Mouse (Mus musculus) kidney, postnatal 4 days (tissue): ENCODE measurements at regions not wholly inside any gene's neighbourhood (a gene's known extent, or its start where the extent isn't known, plus 50 kb on each side); places are given as distances from the start of the nearest gene placed in this dataset.

Experiments
- DNase-seq, 2 experiments: peaks; one replicate each; pipeline ENCODE4 v3.0.0; 2021; ENCODE audit warnings: mixed read lengths in 2 of 2

DNA sequence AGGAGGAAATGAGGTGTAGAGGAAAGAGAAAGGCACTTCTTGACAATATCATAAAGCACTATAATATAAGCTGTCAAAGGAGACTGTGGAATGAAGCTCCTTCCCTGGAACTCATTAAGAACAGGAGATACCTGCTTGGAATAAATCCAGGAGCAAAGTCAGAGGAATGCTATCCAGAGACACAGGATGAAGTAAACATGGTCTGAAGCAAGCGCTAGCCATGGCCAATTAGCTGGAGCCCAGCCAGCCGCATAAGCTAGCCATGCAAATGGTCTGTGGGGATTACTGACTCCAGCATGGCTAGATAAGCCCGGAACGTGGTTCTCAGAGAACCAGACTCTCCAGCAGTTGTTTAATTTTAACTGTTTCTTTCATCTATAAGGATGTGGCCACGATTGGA lies 54.9 kb upstream of the Gpc3 start:
- DNase-seq: peak in 1 of 2 experiments; percentile 14

DNA sequence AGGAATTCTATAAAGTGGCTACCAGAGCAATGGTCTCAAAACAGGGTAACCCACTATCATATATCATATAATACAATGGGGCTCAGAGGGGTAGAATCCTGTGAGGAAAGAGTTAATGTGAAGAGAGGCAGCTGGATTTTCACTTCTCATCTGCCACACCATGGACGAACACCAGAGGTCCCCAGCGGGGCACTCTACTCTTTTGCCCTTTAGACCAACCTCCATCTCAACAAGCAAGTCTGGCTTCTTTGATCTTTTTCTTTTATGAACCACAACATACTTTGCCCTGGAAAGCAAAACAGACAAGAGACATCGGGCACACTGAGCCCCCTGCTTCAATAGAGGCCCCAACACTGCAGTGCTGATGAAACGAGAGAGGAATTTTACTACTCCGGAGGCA lies 65.3 kb upstream of the Gpc3 start:
- peak; percentile 50 to 55 for DNase-seq

DNA sequence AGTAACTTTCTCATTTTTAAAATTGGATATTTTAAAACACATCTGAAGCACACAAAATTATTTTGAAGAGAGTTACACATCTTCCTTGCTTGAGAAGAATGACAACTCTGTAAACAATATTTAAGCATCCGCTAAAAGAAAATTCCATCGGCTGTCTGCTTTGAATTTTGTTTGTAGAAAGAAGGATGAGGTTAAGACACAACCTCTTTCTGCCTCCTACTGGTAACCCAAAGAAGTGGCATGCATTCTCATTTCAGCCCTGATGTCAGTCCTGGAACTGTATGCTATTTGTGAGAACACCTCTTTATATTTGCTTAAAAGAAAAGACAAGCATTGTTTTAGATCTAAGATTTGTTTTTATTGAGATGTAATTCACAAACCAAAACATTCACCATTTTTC lies 80.6 kb upstream of the Gpc3 start:
- no peak for DNase-seq

DNA sequence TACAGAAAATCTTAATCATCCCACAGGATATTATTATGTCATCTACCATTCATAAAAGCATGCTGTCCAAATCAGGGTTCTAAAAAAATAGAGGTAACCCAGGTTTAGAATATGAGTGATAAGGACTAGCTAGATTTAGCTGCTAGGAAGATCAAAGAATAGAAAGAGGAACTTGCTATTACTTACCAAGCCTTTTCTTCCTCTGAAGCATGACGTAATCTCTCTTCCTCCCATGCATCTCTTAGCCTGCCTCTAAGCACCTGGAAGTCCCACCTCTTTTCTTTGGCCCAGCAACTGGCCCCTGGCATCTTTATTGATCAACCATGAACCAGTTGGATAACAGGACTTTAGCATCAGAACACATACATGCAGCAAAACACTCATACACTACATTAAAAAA lies 85.9 kb upstream of the Gpc3 start:
- DNase-seq: no peak

DNA sequence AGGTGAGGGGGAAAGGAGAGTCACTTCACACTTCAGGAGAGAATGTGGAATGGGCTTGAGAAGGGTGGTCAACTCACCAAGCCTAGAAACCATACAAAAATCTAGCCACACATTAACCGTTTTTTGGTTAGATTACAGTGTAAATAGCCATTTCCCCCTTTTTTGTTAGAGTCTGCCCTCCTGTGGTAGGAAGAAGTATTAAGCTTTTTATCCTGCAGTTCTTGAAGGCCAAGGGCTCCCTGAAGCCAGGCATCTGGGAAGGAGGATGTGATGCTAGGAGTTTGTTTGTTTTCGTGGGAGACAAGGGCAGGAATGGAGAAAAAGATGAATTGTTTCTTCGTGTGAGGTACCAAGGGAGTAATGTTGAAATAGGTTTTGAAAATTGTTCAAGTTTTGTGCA lies 73.5 kb upstream of the Ccdc160 start:
- DNase-seq: peak in 1 of 2 experiments; percentile 11

DNA sequence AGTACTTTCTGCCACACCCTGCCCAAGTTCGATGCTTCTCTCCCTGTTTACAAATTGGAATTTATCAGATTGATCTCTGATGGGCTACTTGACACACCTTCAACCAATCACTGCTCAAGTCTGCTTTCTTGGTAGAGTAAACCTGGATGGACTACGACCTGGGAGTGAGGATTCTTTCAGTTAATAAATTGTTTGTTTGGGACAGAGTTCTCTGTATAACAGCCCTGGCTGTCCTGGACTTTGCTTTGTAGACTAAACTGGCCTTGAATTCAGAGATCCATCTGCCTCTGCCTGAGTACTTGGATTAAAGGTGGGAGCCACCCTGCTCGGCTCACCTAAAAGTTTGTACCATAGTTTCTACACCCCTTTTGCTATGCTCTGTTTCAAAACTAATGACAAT lies 52.9 kb upstream of the Ccdc160 start:
- no peak for DNase-seq
